Mouse (Mus musculus) hindbrain, embryonic 15.5 days (tissue): ENCODE measurements around the gene Efna5. TPM values are rescaled to one million over a fixed set of nuclear protein-coding genes. Genes with fewer than 3 reads are reported as not detected.
A peak's percentile ranks its signal among the peaks of the same experiment; 100 is the strongest.

Experiments used
- ATAC-seq: fragments of 200-750 bp; cut with Nextera tagmentation; 2 replicates; pipeline ENCODE4 v1.8.0; 2017; ENCODE audit warnings: low read depth, moderate number of reproducible peaks, moderate TSS enrichment; ENCODE audit not compliant: low FRiP score
- H3K27ac ChIP-seq: fragments of 300-500 bp; sonication (generic); replicated peaks from 2 replicates; pipeline ENCODE4 v1.5.1; 2015; ENCODE audit warnings: mild to moderate bottlenecking, inconsistent platforms
- H3K27me3 ChIP-seq: fragments of 300-500 bp; sonication (generic); 2 replicates; pipeline ENCODE4 v1.6.1; 2015; ENCODE audit warnings: control low read depth, inconsistent platforms
- H3K36me3 ChIP-seq: fragments of 300-500 bp; sonication (generic); 2 replicates; pipeline ENCODE4 v1.6.1; 2015; ENCODE audit warnings: control low read depth, inconsistent platforms
- H3K4me1 ChIP-seq: fragments of 300-500 bp; sonication (generic); replicated peaks from 2 replicates; pipeline ENCODE4 v1.6.1; 2015; ENCODE audit warnings: control low read depth, inconsistent platforms
- H3K4me2 ChIP-seq: fragments of 300-500 bp; sonication (generic); 2 replicates; pipeline ENCODE4 v1.6.1; 2015; ENCODE audit warnings: moderate library complexity, mild to moderate bottlenecking, inconsistent platforms
- H3K4me3 ChIP-seq: fragments of 300-500 bp; sonication (generic); 2 replicates; pipeline ENCODE4 v1.5.1; 2015; ENCODE audit warnings: mild to moderate bottlenecking, inconsistent platforms
- H3K9ac ChIP-seq: fragments of 300-500 bp; sonication (generic); 2 replicates; pipeline ENCODE4 v1.6.1; 2015; ENCODE audit warnings: inconsistent platforms
- H3K9me3 ChIP-seq: fragments of 300-500 bp; sonication (generic); 2 replicates; pipeline ENCODE4 v1.6.1; 2016; ENCODE audit warnings: control low read depth, inconsistent platforms
- WGBS: fragments of 180-500 bp; shearing (Covaris S2); methylation state at CpG from one replicate; pipeline ENCODE4 v1.1.7; 2015; 5-methylcytosine and 5-hydroxymethylcytosine counted together
- polyA plus RNA-seq: library from polyadenylated mRNA; unstranded; fragments of >200 nt; fragmentation: Nextera tagmentation; extraction: Ambion mirVana; gene quantifications from 2 replicates; pipeline ENCODE4 v1.2.1, GENCODE M21; 2015

Efna5 gene
- polyA plus RNA-seq, 1 experiment from 2014 or later: 38.5 TPM

DNA sequence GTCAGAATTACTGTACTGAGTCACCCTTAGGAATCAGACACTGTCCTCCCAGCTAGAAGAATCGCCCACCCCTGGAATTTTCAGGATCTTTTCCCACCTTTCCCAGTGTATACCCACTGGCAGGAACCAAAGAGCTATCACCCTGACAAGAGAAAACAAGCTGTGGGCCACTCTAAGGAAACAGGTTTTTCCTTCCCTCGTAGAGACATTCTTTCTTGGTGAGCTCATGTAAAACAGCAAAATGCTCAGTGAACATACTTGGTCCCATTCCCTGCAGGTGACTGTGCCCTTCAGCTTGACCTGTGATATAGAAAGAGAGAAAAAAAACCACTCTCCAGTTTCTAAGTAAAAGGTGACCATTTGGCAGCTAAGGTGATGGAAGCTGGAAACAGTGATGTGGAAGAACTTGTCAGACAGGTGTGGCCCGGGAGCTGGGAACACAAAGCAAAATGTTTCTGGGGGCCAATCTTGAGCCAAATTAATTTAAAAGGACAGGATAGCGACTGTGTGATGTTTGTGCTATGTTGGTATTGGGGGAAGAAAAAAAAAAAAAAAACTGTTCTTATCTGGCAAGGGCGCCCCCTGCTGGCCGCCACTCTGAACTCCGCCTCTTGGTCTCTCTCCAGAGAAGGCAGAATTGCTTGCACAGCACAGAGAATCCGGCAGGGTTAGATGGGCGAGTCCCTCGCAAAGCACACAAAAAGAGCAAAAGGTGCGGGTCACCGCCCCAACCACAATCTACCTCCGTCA is 97.4 kb downstream of the Efna5 start:
- 22% methylated on average over 13 of the region's 13 CpGs for WGBS
- H3K27ac ChIP-seq: no peak overlapping the region
- no peak overlapping the region for H3K9ac ChIP-seq
- H3K4me1 ChIP-seq: peaks cover 11% of the 10 kb centered on the region
- H3K4me3 ChIP-seq: peak overlapping the region; percentile 22
- H3K4me2 ChIP-seq: peak overlapping the region; percentile 44
- peak; percentile 67; the same call in 1 of the 2 replicates for ATAC-seq
- no peaks in the 10 kb centered on the region for H3K27me3 ChIP-seq
- H3K9me3 ChIP-seq: no peaks in the 10 kb centered on the region
- no peaks in the 10 kb centered on the region for H3K36me3 ChIP-seq

DNA sequence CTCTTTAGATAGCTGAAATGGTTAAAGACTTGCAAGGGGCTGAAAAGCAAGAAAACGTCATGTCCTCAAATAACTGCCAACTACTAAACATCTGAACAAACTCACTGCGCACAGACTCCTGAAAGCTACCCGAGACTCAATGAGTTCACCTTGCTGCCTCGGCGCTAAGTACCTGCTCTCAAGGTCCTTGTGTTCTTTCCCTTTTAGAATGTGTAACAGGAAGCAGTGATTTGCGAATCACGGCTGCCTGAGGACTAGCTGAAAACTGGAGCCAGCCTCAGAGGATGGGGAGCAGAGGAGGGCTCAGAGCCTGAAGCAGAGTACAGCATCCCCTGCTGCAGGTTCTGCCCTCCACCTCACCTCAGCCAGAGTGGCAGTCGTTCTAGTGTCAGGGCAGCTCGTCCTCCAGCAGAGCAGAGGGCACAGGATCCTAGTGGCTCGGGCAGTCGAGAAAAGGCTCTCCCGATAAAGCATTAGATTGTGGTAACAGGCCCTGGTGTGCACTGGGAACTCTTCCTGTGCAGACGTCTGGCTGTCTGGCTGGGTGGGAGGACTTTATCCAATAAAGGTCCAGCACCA is 98.2 kb downstream of the Efna5 start:
- WGBS: 70% methylated on average over 13 of the region's 13 CpGs
- Histone ChIP-seq H3K4me2 (no peak overlapping the region), H3K27me3 (no peaks in the 10 kb centered on the region), H3K9me3 (no peaks in the 10 kb centered on the region), H3K36me3 (no peaks in the 10 kb centered on the region), H3K4me1 (peaks cover 15% of the 10 kb centered on the region), H3K27ac (no peak overlapping the region), H3K9ac (no peak overlapping the region), H3K4me3 (no peak overlapping the region)
- no peak for ATAC-seq

DNA sequence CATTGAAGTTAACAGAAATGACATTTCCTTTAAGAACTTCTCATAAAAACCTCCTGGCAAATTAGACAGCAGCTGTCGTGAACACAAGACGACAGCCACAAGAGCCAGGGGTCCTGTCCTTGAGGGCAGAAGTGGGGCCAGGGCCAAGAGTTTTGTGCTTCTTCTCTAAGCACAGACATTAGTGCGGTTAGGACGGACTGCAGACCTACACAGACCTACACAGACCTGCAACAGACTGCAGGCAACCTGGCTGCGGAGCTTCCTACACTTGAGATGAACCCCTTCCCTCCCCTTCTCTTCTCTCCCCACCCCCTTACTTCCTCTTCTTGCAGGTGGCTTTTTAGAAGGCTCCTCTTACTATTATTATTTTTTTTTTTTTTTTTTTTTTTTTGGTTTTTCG is 100.0 kb downstream of the Efna5 start:
- no peak overlapping the region for H3K27ac ChIP-seq
- WGBS: 77% methylated on average over 6 of the region's 6 CpGs
- no peak overlapping the region for H3K4me3 ChIP-seq
- no peaks in the 10 kb centered on the region for H3K9me3 ChIP-seq
- H3K4me2 ChIP-seq: no peak overlapping the region
- no peaks in the 10 kb centered on the region for H3K36me3 ChIP-seq
- H3K9ac ChIP-seq: no peak overlapping the region
- H3K27me3 ChIP-seq: no peaks in the 10 kb centered on the region
- H3K4me1 ChIP-seq: peaks cover 15% of the 10 kb centered on the region
- no peak for ATAC-seq

DNA sequence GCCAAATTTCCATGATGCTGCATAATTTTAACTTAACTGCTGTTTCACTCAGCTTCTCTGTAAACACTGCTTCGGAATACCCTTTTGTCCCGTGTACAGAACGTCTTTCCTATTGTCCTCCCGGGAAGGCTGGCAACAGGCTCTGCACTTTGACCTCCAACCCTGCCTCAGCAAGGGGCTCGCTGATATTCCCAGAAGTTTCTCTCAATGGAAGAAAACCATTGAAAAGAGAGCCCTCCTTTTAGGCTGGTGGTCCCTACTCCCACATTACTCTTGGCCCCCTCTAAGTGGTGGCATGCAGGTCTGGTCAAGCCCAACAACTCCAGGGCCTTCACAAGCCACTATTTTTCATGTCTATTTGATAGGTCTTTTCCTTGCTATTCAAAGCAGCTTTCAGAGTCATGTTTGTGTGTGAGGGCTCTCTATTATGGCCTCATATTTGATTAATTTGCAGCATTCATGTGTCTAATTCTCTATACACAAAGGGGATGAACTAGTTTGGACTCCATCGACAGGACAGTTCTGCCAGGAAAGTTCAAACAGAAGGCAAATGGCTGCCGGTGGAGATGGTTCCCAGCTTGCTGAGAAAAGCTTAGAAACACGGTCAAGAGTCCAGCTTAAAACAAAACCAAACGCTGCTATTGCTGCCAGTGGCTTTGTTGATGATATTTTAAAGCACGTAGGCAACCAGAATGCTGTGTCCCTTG is 103.1 kb downstream of the Efna5 start:
- Histone ChIP-seq H3K4me3 (no peak overlapping the region), H3K27ac (no peak overlapping the region), H3K9ac (no peak overlapping the region), H3K4me2 (no peak overlapping the region), H3K27me3 (no peaks in the 10 kb centered on the region), H3K4me1 (peaks cover 4% of the 10 kb centered on the region; the same call in 1 of the 2 replicates), H3K9me3 (no peaks in the 10 kb centered on the region), H3K36me3 (no peaks in the 10 kb centered on the region)
- ATAC-seq: peak; percentile 35; the same call in 1 of the 2 replicates
- 15% methylated on average over 10 of the region's 10 CpGs for WGBS

DNA sequence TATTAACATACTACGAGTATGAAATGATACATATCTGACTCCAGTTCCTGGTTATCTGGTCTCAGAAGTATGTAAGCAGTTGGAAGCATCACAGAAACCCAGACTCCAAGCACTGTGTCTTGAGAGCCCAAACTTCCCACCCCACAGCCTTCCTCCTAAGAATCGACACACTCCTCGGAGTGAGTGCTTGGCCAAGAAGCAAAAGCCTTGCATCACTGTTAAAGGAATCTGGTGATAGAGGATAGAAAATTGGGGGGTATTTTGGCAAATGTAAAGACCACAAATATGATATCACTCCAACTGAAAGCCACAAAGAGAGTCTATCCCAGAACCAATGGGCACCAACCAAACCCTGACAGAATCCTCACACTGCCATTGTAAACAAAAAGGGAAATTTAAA is 104.4 kb downstream of the Efna5 start:
- Histone ChIP-seq H3K4me2 (no peak overlapping the region), H3K9ac (no peak overlapping the region), H3K4me1 (peaks cover 4% of the 10 kb centered on the region; the same call in 1 of the 2 replicates), H3K36me3 (no peaks in the 10 kb centered on the region), H3K27me3 (no peaks in the 10 kb centered on the region), H3K9me3 (no peaks in the 10 kb centered on the region), H3K4me3 (no peak overlapping the region), H3K27ac (no peak overlapping the region)
- WGBS: 84% methylated on average over 3 of the region's 3 CpGs
- ATAC-seq: no peak

DNA sequence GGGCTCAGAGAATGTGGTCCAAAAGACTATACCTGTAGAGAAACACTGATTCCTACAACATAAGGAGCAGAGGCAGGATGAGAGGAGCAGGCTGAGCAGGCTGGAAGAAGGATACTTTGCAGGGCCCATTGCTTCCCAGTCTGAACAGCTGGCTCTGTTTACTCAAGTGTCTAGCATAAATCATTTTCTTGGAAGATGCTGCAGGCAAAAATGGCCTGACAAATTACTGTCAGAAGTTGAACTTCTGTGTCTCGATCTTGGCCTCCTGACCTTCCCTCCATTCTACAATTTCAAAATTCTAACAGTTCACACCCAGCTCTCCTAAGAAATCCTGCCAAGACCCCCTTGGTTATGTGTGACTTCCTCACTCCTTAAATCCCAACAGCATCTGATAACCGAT is 105.1 kb downstream of the Efna5 start:
- no peaks in the 10 kb centered on the region for H3K27me3 ChIP-seq
- no peak overlapping the region for H3K27ac ChIP-seq
- H3K4me3 ChIP-seq: no peak overlapping the region
- H3K9ac ChIP-seq: no peak overlapping the region
- H3K9me3 ChIP-seq: no peaks in the 10 kb centered on the region
- ATAC-seq: no peak
- WGBS: 67% methylated on average over 2 of the region's 2 CpGs
- H3K36me3 ChIP-seq: no peaks in the 10 kb centered on the region
- peaks cover 4% of the 10 kb centered on the region; the same call in 1 of the 2 replicates for H3K4me1 ChIP-seq
- no peak overlapping the region for H3K4me2 ChIP-seq

DNA sequence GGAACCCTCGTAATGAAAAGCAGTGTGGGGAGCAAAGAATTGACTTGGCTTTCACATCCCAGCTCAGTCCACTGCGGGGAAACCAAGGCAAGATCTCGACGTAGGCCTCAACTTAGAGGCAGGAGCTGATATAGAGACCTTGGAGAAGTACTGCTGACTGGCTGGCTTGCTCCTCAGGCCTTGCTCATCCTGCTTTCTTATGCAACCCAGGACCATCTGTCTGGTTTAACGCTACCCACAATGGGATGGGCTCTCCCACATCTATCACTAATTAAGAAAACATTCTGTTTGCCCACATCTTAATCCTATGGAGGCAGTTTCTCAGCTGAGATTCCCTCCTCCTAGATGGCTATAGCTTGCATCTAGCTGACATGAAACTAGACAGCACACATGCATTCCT is 105.7 kb downstream of the Efna5 start:
- Histone ChIP-seq H3K9me3 (no peaks in the 10 kb centered on the region), H3K27ac (no peak overlapping the region), H3K27me3 (no peaks in the 10 kb centered on the region), H3K4me1 (peaks cover 4% of the 10 kb centered on the region; the same call in 1 of the 2 replicates), H3K9ac (no peak overlapping the region), H3K4me2 (no peak overlapping the region), H3K4me3 (no peak overlapping the region), H3K36me3 (no peaks in the 10 kb centered on the region)
- WGBS: 86% methylated on average over 5 of the region's 5 CpGs
- no peak for ATAC-seq

DNA sequence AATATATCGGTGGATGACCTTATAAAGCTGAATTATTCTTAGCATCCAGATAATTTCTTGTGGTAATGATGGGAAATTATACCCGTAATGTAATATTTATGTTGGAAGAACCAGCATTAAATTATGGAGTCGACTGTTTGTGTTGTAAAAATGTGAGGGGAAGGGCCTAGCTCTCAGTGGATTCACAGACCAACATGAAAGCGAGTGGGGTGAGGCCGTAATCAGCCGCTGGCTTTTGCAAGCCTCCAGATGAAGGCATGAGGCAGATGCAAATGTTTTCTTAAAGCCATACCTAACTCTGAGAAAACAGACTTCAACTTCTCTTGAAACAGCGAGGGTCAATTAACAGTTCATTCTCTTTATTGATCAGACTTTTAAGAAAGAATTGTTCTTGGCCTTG is 106.4 kb downstream of the Efna5 start:
- H3K4me1 ChIP-seq: peaks cover 4% of the 10 kb centered on the region; the same call in 1 of the 2 replicates
- H3K4me3 ChIP-seq: no peak overlapping the region
- H3K9ac ChIP-seq: no peak overlapping the region
- no peaks in the 10 kb centered on the region for H3K9me3 ChIP-seq
- no peak for ATAC-seq
- no peaks in the 10 kb centered on the region for H3K27me3 ChIP-seq
- H3K4me2 ChIP-seq: no peak overlapping the region
- 94% methylated on average over 7 of the region's 7 CpGs for WGBS
- H3K27ac ChIP-seq: no peak overlapping the region
- H3K36me3 ChIP-seq: no peaks in the 10 kb centered on the region

DNA sequence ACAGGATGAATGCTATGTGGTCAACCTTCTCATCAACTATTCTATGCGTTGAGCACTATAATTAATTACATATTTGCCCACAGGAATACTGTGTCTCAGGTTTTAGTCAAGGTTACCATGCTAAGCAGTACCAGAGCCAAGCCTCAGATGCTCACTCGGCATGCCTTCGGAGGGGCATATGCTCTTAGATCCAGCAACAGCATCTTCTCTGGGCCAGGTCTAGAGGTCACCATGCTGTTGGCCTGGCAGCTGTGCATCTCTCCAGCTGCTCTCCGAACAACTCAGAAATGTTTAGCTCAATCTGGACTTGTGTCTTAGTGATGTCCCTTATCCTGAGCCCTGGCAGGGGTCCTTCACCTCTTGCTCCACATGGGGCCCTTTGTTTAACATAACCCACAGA is 114.4 kb downstream of the Efna5 start:
- H3K27me3 ChIP-seq: no peaks in the 10 kb centered on the region
- no peak overlapping the region for H3K4me3 ChIP-seq
- H3K4me2 ChIP-seq: no peak overlapping the region
- 0 out of 2 replicates have a peak, but pooled peaks cover 3% of the 10 kb centered on the region for H3K4me1 ChIP-seq
- no peak overlapping the region for H3K27ac ChIP-seq
- no peaks in the 10 kb centered on the region for H3K9me3 ChIP-seq
- no peaks in the 10 kb centered on the region for H3K36me3 ChIP-seq
- 52% methylated on average over 4 of the region's 4 CpGs for WGBS
- ATAC-seq: peak; percentile 30; the same call in 1 of the 2 replicates
- no peak overlapping the region for H3K9ac ChIP-seq

DNA sequence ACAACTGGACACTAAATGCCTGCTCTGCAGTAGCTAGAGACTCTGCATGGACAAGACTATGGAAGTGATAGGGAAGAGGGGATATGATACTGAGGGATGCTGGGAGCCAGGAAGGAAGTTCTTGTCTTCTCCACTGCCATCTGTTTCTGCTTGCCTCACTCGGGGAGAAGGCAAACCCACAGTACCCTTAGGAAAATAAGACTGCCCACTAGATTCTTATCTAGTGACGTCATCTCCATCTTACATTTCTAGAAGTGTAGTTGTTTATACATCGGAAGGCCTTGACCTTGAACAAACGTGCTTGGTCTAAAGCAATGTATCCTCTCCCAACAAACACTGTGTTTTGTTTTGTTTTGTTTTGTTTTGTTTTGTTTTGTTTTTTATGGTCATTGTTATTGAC is 116.0 kb downstream of the Efna5 start:
- Histone ChIP-seq H3K27me3 (no peaks in the 10 kb centered on the region), H3K9me3 (no peaks in the 10 kb centered on the region), H3K27ac (no peak overlapping the region), H3K4me3 (no peak overlapping the region), H3K36me3 (no peaks in the 10 kb centered on the region), H3K4me1 (0 out of 2 replicates have a peak, but pooled peaks cover 10% of the 10 kb centered on the region), H3K9ac (no peak overlapping the region), H3K4me2 (no peak overlapping the region)
- no peak for ATAC-seq
- 78% methylated on average over 4 of the region's 4 CpGs for WGBS

DNA sequence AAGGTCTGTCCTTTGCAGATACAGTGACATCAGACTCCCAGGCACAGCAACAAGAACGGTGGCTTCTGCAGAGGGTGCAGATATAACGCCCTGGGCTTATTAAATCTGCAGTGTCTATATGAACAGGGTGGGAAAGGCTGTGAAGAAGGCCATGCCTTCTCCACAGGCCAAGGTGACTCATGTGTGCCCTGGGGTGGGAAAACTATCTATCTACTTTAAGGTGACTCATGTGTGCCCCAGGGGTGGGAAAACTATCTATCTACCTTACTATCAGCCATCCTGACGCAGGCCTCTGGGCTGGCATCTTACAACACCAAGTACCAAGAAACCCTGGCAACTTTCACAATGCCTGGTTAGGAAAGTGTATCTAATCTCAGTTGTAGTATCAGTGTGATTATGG is 124.2 kb downstream of the Efna5 start:
- Histone ChIP-seq H3K36me3 (no peaks in the 10 kb centered on the region), H3K4me2 (no peak overlapping the region), H3K9ac (no peak overlapping the region), H3K9me3 (no peaks in the 10 kb centered on the region), H3K27me3 (no peaks in the 10 kb centered on the region), H3K4me1 (0 out of 2 replicates have a peak, but pooled peaks cover 6% of the 10 kb centered on the region), H3K27ac (no peak overlapping the region), H3K4me3 (no peak overlapping the region)
- WGBS: 88% methylated on average over 3 of the region's 3 CpGs
- ATAC-seq: no peak

DNA sequence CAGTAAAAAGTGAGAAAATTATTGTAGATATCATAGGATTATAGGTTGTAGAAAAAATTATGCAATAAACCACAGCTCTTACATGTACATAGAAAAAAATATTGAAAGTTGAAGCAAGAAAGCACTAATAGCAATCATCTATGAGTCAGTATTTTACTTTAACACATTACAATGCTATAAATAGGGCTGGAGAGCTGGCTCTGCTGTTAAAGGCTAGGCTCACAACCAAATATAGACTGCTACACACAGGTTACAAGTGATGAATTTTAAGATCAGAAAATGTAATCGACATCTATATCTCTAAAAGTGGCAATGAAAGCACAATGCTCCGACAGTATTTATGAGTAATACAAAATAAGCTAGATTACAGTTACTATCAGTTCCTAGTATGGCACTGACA is 125.5 kb downstream of the Efna5 start:
- Histone ChIP-seq H3K36me3 (no peaks in the 10 kb centered on the region), H3K9ac (no peak overlapping the region), H3K4me3 (no peak overlapping the region), H3K27me3 (no peaks in the 10 kb centered on the region), H3K27ac (no peak overlapping the region), H3K4me2 (no peak overlapping the region), H3K4me1 (0 out of 2 replicates have a peak, but pooled peaks cover 4% of the 10 kb centered on the region), H3K9me3 (no peaks in the 10 kb centered on the region)
- WGBS: 94% methylated on average over 2 of the region's 2 CpGs
- no peak for ATAC-seq
